Mouse (Mus musculus): ENCODE measurements at regions not wholly inside any gene's neighbourhood (a gene's known extent, or its start where the extent isn't known, plus 50 kb on each side); places are given as distances from the start of the nearest gene placed in this dataset.

DNA sequence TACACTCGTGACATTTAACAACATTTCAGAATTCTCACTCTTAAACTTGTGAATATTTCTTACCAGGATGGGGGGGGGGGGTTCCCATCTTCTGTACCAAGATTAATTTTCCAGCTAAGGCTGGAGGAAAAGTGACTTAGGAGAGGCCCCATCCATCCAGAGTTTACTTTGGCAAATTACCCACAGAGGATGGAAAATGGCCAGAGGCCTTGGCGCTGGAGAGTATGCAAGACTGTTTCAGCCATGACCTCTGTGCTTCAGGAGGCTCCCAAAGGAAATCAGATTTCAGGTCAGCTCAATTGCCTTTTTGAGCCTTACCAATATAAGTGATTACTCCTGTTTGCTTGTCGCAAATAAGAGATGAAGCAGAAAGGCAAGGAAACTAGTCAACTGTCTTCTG, 143.4 kb upstream of the F930015N05Rik start:
- TF ChIP-seq HCFC1 (IDR thresholded peaks at IDR 0.05; ENCODE audit: borderline replicate concordance, insufficient read depth, low read length) = no peak
- TF ChIP-seq MAFK (IDR thresholded peaks at IDR 0.05; ENCODE audit: insufficient read depth, low read depth, low read length) = no peak
- no peak for TF ChIP-seq ZC3H11A (IDR thresholded peaks at IDR 0.05; ENCODE audit: borderline replicate concordance, low read depth, low read length)
- no peak for TF ChIP-seq CHD2 (IDR thresholded peaks at IDR 0.05; ENCODE audit: low read depth, low read length)
- TF ChIP-seq ZNF384 (IDR thresholded peaks at IDR 0.05; ENCODE audit: low read depth, low read length) = no peak
- H3K27ac ChIP-seq (ENCODE audit: insufficient read depth, low read depth, low read length, poor library complexity, severe bottlenecking) = no peak overlapping the region
- H3K9me3 ChIP-seq (ENCODE audit: control insufficient read depth, insufficient read depth, low read depth, low read length) = no peaks in the 10 kb centered on the region
- in situ Hi-C loops (cut with MboI; ENCODE audit: low sequenced_read_pairs in 2 of 2, unreplicated experiment in 2 of 2) = no loop called here
- no peak for DNase-seq (ENCODE audit: low read depth, low spot score)
- no peak overlapping the region for H3K9ac ChIP-seq (ENCODE audit: insufficient read depth, low read depth, low read length, poor library complexity, severe bottlenecking)
- H3K4me3 ChIP-seq (ENCODE audit: insufficient read depth in 1 of 2, low read depth in 1 of 2, low read length in 2 of 2, poor library complexity in 1 of 2, severe bottlenecking in 1 of 2) = no peak overlapping the region
- H3K4me1 ChIP-seq (ENCODE audit: control insufficient read depth in 2 of 2, insufficient read depth in 2 of 2, low read length in 2 of 2, poor library complexity in 1 of 2) = no peaks in the 10 kb centered on the region
- H3K36me3 ChIP-seq (ENCODE audit: control insufficient read depth, insufficient read depth, low read length, poor library complexity, severe bottlenecking) = no peaks in the 10 kb centered on the region

DNA sequence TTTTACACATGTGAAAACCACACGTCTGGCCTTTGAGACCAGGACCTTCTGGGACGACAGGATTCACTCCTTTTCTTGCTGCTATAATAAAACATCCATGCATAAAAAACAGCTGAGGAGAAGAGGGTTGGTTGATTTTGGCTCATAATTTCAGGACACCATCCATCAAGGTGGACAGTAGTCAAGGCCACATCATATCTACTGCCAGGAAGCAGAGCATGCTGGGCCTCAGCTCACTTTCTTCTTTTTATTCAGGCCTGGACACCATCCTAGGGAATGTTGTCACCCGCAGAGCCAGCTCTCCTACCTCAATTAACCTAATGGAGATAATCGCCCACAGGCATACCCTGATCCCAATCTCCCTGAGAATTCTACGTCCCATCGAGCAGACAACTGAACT, 149.6 kb upstream of the F930015N05Rik start:
- DNase-seq (ENCODE audit: low read depth, low spot score) = no peak
- H3K4me3 ChIP-seq (ENCODE audit: insufficient read depth in 1 of 2, low read depth in 1 of 2, low read length in 2 of 2, poor library complexity in 1 of 2, severe bottlenecking in 1 of 2) = no peak overlapping the region
- no peaks in the 10 kb centered on the region for H3K4me1 ChIP-seq (ENCODE audit: control insufficient read depth in 2 of 2, insufficient read depth in 2 of 2, low read length in 2 of 2, poor library complexity in 1 of 2)
- H3K9me3 ChIP-seq (ENCODE audit: control insufficient read depth, insufficient read depth, low read depth, low read length) = no peaks in the 10 kb centered on the region
- in situ Hi-C loops (cut with MboI; ENCODE audit: low sequenced_read_pairs in 2 of 2, unreplicated experiment in 2 of 2) = no loop called here
- no peaks in the 10 kb centered on the region for H3K36me3 ChIP-seq (ENCODE audit: control insufficient read depth, insufficient read depth, low read length, poor library complexity, severe bottlenecking)
- TF ChIP-seq HCFC1 (IDR thresholded peaks at IDR 0.05; ENCODE audit: borderline replicate concordance, insufficient read depth, low read length) = no peak
- TF ChIP-seq ZNF384 (IDR thresholded peaks at IDR 0.05; ENCODE audit: low read depth, low read length) = no peak
- H3K27ac ChIP-seq (ENCODE audit: insufficient read depth, low read depth, low read length, poor library complexity, severe bottlenecking) = no peak overlapping the region
- H3K9ac ChIP-seq (ENCODE audit: insufficient read depth, low read depth, low read length, poor library complexity, severe bottlenecking) = no peak overlapping the region

DNA sequence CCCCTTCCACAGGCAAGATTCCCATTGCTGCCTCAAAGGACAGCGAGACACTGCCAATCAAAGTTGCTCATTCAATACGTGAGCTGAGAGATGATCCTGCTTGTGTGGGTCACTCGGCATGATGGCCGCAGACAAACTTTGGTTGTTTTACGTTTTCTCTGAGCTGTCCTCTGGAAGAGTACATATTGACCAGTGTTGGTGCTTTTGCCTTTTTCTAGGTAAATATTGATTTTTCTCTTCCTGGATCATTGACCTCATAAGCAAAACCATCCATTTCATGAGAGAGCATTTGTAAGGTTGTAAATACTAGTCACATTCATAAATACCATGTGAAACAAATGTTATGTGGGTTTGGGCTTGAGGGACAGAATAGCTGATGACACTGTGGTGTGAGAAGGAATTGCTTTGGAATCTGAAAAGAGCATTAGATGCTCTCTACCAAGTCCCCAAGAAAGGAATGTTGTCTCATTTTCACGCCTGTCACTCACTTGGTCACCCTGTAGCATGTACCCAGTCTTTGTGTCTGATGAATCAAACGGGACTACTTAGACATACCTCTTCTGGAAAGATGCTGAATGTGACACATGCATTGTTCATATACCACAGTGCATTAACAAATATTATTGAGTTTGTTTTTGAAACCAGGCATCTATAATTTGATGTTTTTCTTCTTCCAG, 150.7 kb upstream of the F930015N05Rik start:
- Histone ChIP-seq H3K36me3 (ENCODE audit: control insufficient read depth, insufficient read depth, low read length, poor library complexity, severe bottlenecking) (no peaks in the 10 kb centered on the region), H3K9ac (ENCODE audit: insufficient read depth, low read depth, low read length, poor library complexity, severe bottlenecking) (no peak overlapping the region), H3K27ac (ENCODE audit: insufficient read depth, low read depth, low read length, poor library complexity, severe bottlenecking) (no peak overlapping the region), H3K9me3 (ENCODE audit: control insufficient read depth, insufficient read depth, low read depth, low read length) (no peaks in the 10 kb centered on the region), H3K4me1 (ENCODE audit: control insufficient read depth in 2 of 2, insufficient read depth in 2 of 2, low read length in 2 of 2, poor library complexity in 1 of 2) (no peaks in the 10 kb centered on the region), H3K4me3 (ENCODE audit: insufficient read depth in 1 of 2, low read depth in 1 of 2, low read length in 2 of 2, poor library complexity in 1 of 2, severe bottlenecking in 1 of 2) (no peak overlapping the region)
- in situ Hi-C loops (cut with MboI; ENCODE audit: low sequenced_read_pairs in 2 of 2, unreplicated experiment in 2 of 2) = no loop called here
- TF ChIP-seq ZC3H11A (IDR thresholded peaks at IDR 0.05; ENCODE audit: borderline replicate concordance, low read depth, low read length) (no peak), ZNF384 (IDR thresholded peaks at IDR 0.05; ENCODE audit: low read depth, low read length) (no peak)
- DNase-seq (ENCODE audit: low read depth, low spot score) = no peak

DNA sequence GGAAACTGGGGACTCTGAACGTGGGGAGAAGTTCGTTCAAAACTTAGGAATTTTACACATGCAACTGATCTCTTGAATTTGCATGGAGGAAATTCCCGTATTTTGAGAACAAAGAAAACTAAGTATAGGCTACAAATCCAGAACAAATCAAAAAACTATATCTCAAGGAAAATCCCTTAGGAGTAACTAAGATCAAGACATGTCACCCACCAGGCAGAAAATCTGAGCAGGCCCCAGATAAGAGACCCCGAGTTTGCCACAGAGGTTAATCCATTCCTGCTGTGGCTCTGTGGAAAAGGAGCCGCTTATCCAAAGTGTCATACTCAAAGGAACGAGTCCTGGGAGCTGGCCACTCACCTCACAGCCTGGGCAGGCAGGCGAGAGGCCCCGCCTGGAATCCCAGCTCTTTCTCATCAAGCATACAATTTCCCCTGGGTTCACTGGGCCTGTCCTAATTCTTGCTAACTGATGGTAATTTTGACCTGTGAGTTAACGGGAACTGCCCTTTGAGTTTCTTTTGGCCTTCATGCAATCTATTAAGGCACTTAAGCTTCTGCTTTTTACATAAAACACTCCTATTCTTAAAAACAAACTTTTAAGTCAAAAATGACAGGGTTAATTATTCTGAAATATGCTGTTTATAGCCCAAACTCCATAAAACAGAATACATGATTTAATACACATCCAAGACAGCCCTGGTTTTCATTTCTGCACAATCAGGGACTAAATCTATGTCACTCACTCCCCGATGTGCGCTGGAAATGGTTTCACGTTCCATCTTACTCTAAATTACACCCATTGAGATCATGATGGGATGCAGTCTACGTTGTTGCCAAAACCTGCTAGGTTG, 151.5 kb upstream of the F930015N05Rik start:
- no peaks in the 10 kb centered on the region for H3K9me3 ChIP-seq (ENCODE audit: control insufficient read depth, insufficient read depth, low read depth, low read length)
- DNase-seq (ENCODE audit: low read depth, low spot score) = no peak
- no peak overlapping the region for H3K27ac ChIP-seq (ENCODE audit: insufficient read depth, low read depth, low read length, poor library complexity, severe bottlenecking)
- no peak overlapping the region for H3K4me3 ChIP-seq (ENCODE audit: insufficient read depth in 1 of 2, low read depth in 1 of 2, low read length in 2 of 2, poor library complexity in 1 of 2, severe bottlenecking in 1 of 2)
- H3K36me3 ChIP-seq (ENCODE audit: control insufficient read depth, insufficient read depth, low read length, poor library complexity, severe bottlenecking) = no peaks in the 10 kb centered on the region
- in situ Hi-C loops (cut with MboI; ENCODE audit: low sequenced_read_pairs in 2 of 2, unreplicated experiment in 2 of 2) = no loop called here
- TF ChIP-seq MAFK (IDR thresholded peaks at IDR 0.05; ENCODE audit: insufficient read depth, low read depth, low read length) = no peak
- TF ChIP-seq HCFC1 (IDR thresholded peaks at IDR 0.05; ENCODE audit: borderline replicate concordance, insufficient read depth, low read length) = no peak
- H3K9ac ChIP-seq (ENCODE audit: insufficient read depth, low read depth, low read length, poor library complexity, severe bottlenecking) = no peak overlapping the region
- H3K4me1 ChIP-seq (ENCODE audit: control insufficient read depth in 2 of 2, insufficient read depth in 2 of 2, low read length in 2 of 2, poor library complexity in 1 of 2) = no peaks in the 10 kb centered on the region

DNA sequence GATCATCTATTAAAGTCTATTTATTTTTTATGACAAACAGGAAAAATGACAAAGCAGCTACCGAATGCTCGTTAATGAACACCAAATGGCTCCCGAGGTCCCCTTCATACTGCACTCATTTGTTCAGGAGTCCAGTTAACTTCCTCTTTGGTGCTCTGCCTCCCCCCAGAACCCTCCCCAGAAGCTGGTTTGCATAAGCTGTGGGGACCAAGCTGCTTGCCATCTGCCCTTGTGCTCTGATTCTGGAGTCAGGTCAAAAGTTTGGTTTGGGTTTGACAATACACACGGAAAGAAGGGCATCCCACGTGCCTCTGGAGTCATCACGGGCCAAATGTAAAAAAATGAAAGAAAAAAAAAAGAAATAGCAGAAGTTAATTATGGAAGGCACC, 152.1 kb upstream of the F930015N05Rik start:
- Histone ChIP-seq H3K4me1 (ENCODE audit: control insufficient read depth in 2 of 2, insufficient read depth in 2 of 2, low read length in 2 of 2, poor library complexity in 1 of 2) (no peaks in the 10 kb centered on the region), H3K9me3 (ENCODE audit: control insufficient read depth, insufficient read depth, low read depth, low read length) (no peaks in the 10 kb centered on the region), H3K4me3 (ENCODE audit: insufficient read depth in 1 of 2, low read depth in 1 of 2, low read length in 2 of 2, poor library complexity in 1 of 2, severe bottlenecking in 1 of 2) (no peak overlapping the region), H3K27ac (ENCODE audit: insufficient read depth, low read depth, low read length, poor library complexity, severe bottlenecking) (no peak overlapping the region), H3K36me3 (ENCODE audit: control insufficient read depth, insufficient read depth, low read length, poor library complexity, severe bottlenecking) (no peaks in the 10 kb centered on the region), H3K9ac (ENCODE audit: insufficient read depth, low read depth, low read length, poor library complexity, severe bottlenecking) (no peak overlapping the region)
- DNase-seq (ENCODE audit: low read depth, low spot score) = no peak
- TF ChIP-seq MAFK (IDR thresholded peaks at IDR 0.05; ENCODE audit: insufficient read depth, low read depth, low read length) = no peak
- TF ChIP-seq ZNF384 (IDR thresholded peaks at IDR 0.05; ENCODE audit: low read depth, low read length) = no peak
- no peak for TF ChIP-seq ZC3H11A (IDR thresholded peaks at IDR 0.05; ENCODE audit: borderline replicate concordance, low read depth, low read length)
- no peak for TF ChIP-seq CHD2 (IDR thresholded peaks at IDR 0.05; ENCODE audit: low read depth, low read length)
- no peak for TF ChIP-seq HCFC1 (IDR thresholded peaks at IDR 0.05; ENCODE audit: borderline replicate concordance, insufficient read depth, low read length)
- in situ Hi-C loops (cut with MboI; ENCODE audit: low sequenced_read_pairs in 2 of 2, unreplicated experiment in 2 of 2) = no loop called here
